Mouse (Mus musculus): ENCODE data around the gene Rubcn.

GRCm38 (mm10) chr16:32867919-32868552, 9.5 kb downstream of the Rubcn start:
- TF ChIP-seq GATA1 (IDR thresholded peaks at IDR 0.05; ENCODE audit: borderline replicate concordance, low read length) = no peak
- no peak for TF ChIP-seq FLI1 (IDR thresholded peaks at IDR 0.05; ENCODE audit: low read length)
